Mouse (Mus musculus) brain, embryonic 14.5 days (tissue): ENCODE measurements around the gene Oit1.

Experiments used
- CTCF ChIP-seq: fragments of 200-500 bp; IDR thresholded peaks from 2 replicates; pipeline ENCODE4 v1.5.1; 2012; ENCODE audit warnings: inconsistent platforms, mild to moderate bottlenecking, moderate library complexity, borderline replicate concordance; ENCODE audit not compliant: insufficient read depth, insufficient read length; ENCODE audit errors: extremely low read depth
- POLR2A ChIP-seq: fragments of 200-500 bp; IDR thresholded peaks from 2 replicates; pipeline ENCODE4 v1.6.1; 2012; ENCODE audit warnings: mild to moderate bottlenecking, inconsistent platforms, borderline replicate concordance; ENCODE audit not compliant: poor library complexity, insufficient read depth, insufficient read length, severe bottlenecking; ENCODE audit errors: extremely low read depth

- TF ChIP-seq CTCF (no peak), POLR2A (no peak)
Observed at GRCm38 (mm10) chr14:8405946-8406345, 27.4 kb upstream of the Oit1 start.
